Mouse (Mus musculus) erythroblast, embryonic 14.5 days (primary cell): ENCODE measurements around the gene Pced1b.

Source experiments
- GATA1 ChIP-seq: IDR thresholded peaks from 2 replicates; pipeline ENCODE4 v1.6.1; 2012; ENCODE audit warnings: low read length, inconsistent platforms, mixed read lengths
- TAL1 ChIP-seq: IDR thresholded peaks from 3 replicates; pipeline ENCODE4 v1.6.1; 2012; ENCODE audit warnings: low read length, inconsistent platforms, mixed read lengths

DNA sequence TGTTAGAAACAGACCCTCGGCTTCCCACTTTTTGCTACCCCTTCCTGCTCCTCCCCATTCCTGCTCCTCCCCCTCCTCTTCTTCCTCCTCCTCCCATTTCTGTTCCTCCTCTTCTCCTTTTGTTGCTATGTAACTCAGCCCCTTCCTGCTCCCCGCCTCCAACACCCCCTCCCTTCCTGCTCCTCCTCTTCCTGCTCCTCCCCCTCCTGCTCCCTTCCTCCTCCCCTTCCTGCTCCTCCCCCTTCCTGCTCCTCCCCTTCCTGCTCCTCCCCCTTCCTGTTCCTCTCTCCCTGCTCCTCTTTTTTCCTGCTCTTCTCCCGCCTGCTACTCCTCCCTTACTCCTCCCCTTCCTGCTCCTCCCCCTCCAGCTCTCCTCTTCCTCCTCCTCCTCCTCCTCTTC lies 8.9 kb downstream of the Pced1b start:
- TF ChIP-seq TAL1: no peak
- TF ChIP-seq GATA1: no peak
